Mouse (Mus musculus): ENCODE measurements around the gene Actr6.

GRCm38 (mm10) chr10:89765790-89766714, 34.0 kb upstream of the Actr6 start:
- TF ChIP-seq CTCF (IDR thresholded peaks at IDR 0.05; ENCODE audit: extremely low read depth, insufficient read length, insufficient replicate concordance, low read depth, low read length) (no peak), POLR2A (IDR thresholded peaks at IDR 0.05; ENCODE audit: low read depth, low read length) (no peak)

Data from small intestine, adult 2 months (tissue).